Mouse (Mus musculus) C3H10T1/2 (cell line): ENCODE results near the gene Arntl2. TPM values are rescaled to one million over a fixed set of nuclear protein-coding genes. Genes with fewer than 3 reads are reported as not detected.

Source experiments
- polyA plus RNA-seq, 2 experiments: library from polyadenylated mRNA; unstranded; fragments of >200 nt; fragmentation: generic; extraction: Trizol; gene quantifications; one replicate each; pipeline ENCODE4 v1.2.1; 2012; ENCODE audit warnings: missing spikeins in 2 of 2

Gene Arntl2
- 1 to 10 TPM in 1 of 2 experiments, under 1 TPM in 1; 0.59 to 3.3 TPM for polyA plus RNA-seq

DNA sequence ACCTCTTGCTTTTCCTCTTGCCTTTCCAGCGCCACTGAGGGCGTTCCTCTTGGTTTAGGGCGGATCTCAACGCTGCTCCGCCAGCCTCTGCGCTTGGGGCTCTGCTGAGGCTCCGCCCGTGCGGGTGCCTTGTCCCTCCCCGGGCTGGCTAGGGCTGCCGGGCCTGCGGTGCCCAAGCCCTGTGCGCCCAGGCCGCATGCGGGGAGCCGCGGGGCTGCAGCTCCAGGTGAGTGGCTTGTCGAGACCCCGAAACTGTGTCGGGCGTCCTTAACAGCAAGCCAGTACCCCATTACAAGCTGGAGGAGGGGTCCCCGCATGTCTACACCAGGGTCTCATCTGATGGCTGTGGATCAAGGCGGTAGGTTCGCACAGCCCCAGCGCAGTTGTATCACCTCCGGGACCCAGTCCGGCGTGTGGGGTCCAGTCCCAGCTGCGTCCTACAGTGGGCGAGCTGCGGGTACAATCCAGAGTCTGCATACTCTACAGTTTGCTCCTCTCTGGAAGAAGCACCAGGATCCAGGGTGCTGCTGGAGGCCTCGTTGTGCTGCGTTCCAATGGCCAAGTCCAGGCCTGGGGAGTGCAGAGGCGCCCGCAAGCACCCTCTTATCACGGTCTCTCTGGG, at the start of gene Arntl2:
Gene Arntl2, plus strand, starts transcription at position 132 of the 622 bp plus-strand sequence.

DNA sequence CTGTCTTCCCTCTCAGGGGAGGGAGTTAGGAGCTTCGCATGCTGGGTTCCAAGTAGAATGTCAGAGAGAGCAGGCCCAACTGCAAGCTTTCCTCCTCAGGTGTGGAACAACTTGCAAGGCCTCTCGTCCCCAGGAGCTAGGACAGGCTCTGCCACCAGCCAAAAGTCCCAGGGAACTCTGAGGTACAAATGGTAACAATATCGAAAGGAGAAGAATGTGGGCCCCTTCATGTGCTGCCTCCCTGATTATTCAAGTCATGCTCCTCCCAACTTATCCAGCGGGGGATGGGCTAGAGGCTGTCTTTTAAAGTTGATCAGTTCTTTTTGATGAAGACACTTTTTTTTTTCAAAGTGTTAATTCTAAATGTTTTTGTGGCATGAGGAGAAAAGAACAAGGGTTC, 54.2 kb downstream of the Arntl2 start, which contains the start of gene Smco2:
Gene Smco2, plus strand, starts transcription at position 55 of the 400 bp plus-strand sequence.

Other genes with a start within 250 kb of the Arntl2 start
- 10 to 100 TPM; 14.8 to 32.8 TPM for gene Fgfr1op2, start 218.9 kb upstream of the Arntl2 start, polyA plus RNA-seq
- gene Ints13, start 218.2 kb upstream of the Arntl2 start, polyA plus RNA-seq: 10 to 100 TPM in 1 of 2 experiments, 1 to 10 TPM in 1; 2.2 to 14.1 TPM
- gene Med21, start 153.5 kb upstream of the Arntl2 start, polyA plus RNA-seq: 10 to 100 TPM in 1 of 2 experiments, 1 to 10 TPM in 1; 4.0 to 35.7 TPM
- 10 to 100 TPM in 1 of 2 experiments, 1 to 10 TPM in 1; 2.2 to 16.2 TPM for gene Tm7sf3, start 153.2 kb upstream of the Arntl2 start, polyA plus RNA-seq
- 1 to 10 TPM in 1 of 2 experiments, under 1 TPM in 1; 0.66 to 5.1 TPM for gene Stk38l, start 71.1 kb upstream of the Arntl2 start, polyA plus RNA-seq
- gene Smco2, start 54.0 kb downstream of the Arntl2 start, polyA plus RNA-seq: under 1 TPM in 1 of 2 experiments, not detected in 1; 0.06 TPM
- 10 to 100 TPM in 1 of 2 experiments, 1 to 10 TPM in 1; 2.6 to 24.7 TPM for gene Ppfibp1, start 92.4 kb downstream of the Arntl2 start, polyA plus RNA-seq
- gene 1700034J05Rik, start 158.4 kb downstream of the Arntl2 start, polyA plus RNA-seq: under 1 TPM in 1 of 2 experiments, not detected in 1; 0.02 TPM
- gene Rep15, start 236.5 kb downstream of the Arntl2 start, polyA plus RNA-seq: under 1 TPM; 0.26 to 0.51 TPM
- 10 to 100 TPM; 44.4 to 51.6 TPM for gene Mrps35, start 246.7 kb downstream of the Arntl2 start, polyA plus RNA-seq